Mouse (Mus musculus): ENCODE results near the gene Wwtr1.

DNA sequence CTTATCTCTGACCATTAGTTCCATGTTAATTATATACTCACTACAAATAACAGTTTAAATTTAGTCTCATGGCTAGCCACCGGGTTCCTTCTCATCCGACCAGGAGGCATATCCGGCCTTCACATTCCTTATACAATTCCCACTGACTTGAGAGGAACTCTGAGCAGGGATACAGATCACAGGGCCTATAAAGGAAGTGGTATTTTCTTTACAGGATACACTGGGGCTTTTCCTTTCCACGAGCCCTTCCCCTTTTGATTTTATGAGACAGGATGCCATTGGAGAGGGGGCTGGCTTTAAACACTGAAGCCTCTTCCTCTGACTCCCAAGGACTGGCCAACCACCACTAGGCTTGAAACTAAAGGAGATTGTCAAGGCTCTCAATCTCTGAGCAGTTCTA lies 59.6 kb downstream of the Wwtr1 start:
- TF ChIP-seq CTCF (IDR thresholded peaks at IDR 0.05; ENCODE audit: borderline replicate concordance, extremely low read depth, insufficient read depth, insufficient read length): no peak
- TF ChIP-seq POLR2A (IDR thresholded peaks at IDR 0.05; ENCODE audit: borderline replicate concordance, extremely low read depth, insufficient read depth, insufficient read length, poor library complexity, severe bottlenecking): no peak

Measured in brain, embryonic 14.5 days (tissue).